14 mouse cellular contexts compared by ENCODE assay signal in the genomic region with DNA sequence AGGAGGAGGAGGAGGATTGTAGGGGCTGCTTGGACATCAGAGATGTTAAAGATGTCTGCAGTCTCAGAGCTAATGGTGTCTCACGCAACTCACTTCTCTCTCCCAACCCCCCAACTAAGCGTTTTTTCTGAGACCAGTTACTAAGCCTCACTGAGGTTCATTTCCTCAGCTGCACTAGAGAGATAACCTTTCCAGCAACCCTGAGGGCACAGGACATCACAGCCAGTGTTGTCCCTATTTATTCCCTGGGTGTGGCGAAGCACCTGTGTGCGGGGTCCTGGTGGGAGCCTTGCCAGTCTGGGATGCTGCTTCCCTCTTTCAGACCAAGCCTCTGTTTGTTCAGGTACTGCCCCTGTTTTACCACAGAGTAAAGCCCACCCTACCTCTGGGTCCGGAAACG. TPM values are rescaled to one million over a fixed set of nuclear protein-coding genes. Genes with fewer than 3 reads are reported as not detected.
DNase-seq lines count a peak whose midpoint lies in the region; ATAC-seq and TF ChIP-seq lines count a peak whose summit lies in the region.
"Had no signal": no experiment of that assay in that cellular context is flagged by ENCODE, and none has a peak within 500 bp of the region (broad histone marks: within the 10 kb centered on the region; RNA-seq: fewer than 3 reads in every experiment).

No protein-coding gene starts in this region.

- no peaks in the 10 kb centered on the region for H3K9me3 ChIP-seq in kidney, embryonic 16.5 days (ENCODE audit: low read length)
- no peaks in the 10 kb centered on the region for H3K9me3 ChIP-seq in neural tube, embryonic 15.5 days (replicated peaks)

- peaks cover 49% of the 10 kb centered on the region for H3K36me3 ChIP-seq in heart, adult 2 months (ENCODE audit: control insufficient read depth, insufficient read depth, low read length)
- no peaks in the 10 kb centered on the region for H3K36me3 ChIP-seq in kidney, embryonic 16.5 days (ENCODE audit: insufficient read depth, low read length)
- peaks cover 3% of the 10 kb centered on the region; the same call in 1 of the 2 replicates for H3K36me3 ChIP-seq in neural tube, embryonic 15.5 days

- peak overlapping the region; percentile 72 for H3K27ac ChIP-seq in heart, adult 2 months
- no peak overlapping the region; the same call in 1 of the 2 replicates for H3K27ac ChIP-seq in kidney, embryonic 16.5 days (ENCODE audit: low read length)
- 0 out of 2 replicates have a peak overlapping the region, but pooled peaks have one; percentile 33 for H3K27ac ChIP-seq in neural tube, embryonic 15.5 days (replicated peaks)

- peaks cover 62% of the 10 kb centered on the region for H3K4me1 ChIP-seq in heart, adult 2 months (ENCODE audit: control insufficient read depth, insufficient read depth, low read length)
- peaks cover 50% of the 10 kb centered on the region for H3K4me1 ChIP-seq in kidney, embryonic 16.5 days (ENCODE audit: insufficient read depth, low read length)
- peaks cover 63% of the 10 kb centered on the region for H3K4me1 ChIP-seq in neural tube, embryonic 15.5 days

- no peak for DNase-seq in heart, adult 2 months
- DNase-seq in heart, adult 18-20 months: no peak
- no peak for DNase-seq in kidney, adult 9 months
- no peak for DNase-seq in neural tube, embryonic 10.5 days (ENCODE audit: extremely low spot score, low spot score)
- DNase-seq in left cerebral cortex, adult 8-10 months (ENCODE audit: low spot score in 2 of 2): no peak
- DNase-seq: B cell, adult 2 months; cerebellum, adult 2 months; layer of hippocampus, adult 9-11 months; right cerebral cortex, postnatal 14 days; thymus, postnatal 25 days had no signal

- 0 out of 2 replicates have a peak overlapping the region, but pooled peaks have one; percentile 10 for H3K4me2 ChIP-seq in kidney, embryonic 16.5 days (replicated peaks; ENCODE audit: low read depth, low read length)
- H3K4me2 ChIP-seq in neural tube, embryonic 15.5 days: no peak overlapping the region

- ATAC-seq in kidney, embryonic 16.5 days (ENCODE audit: low FRiP score, low TSS enrichment): no peak
- ATAC-seq in neural tube, embryonic 15.5 days (ENCODE audit: low FRiP score): no peak
- ATAC-seq in megakaryocyte, adult 5-6 weeks (ENCODE audit: poor library complexity, severe bottlenecking): no peak
- ATAC-seq: inflammation-experienced regulatory T-cells, adult 6 months had no signal

- H3K79me2 ChIP-seq in heart, adult 2 months (replicated peaks; ENCODE audit: control insufficient read depth, insufficient read depth, low read length): peaks cover 13% of the 10 kb centered on the region

- 44% methylated on average over 6 of the region's 6 CpGs for WGBS in heart, adult 2 months
- 59% methylated on average over 6 of the region's 6 CpGs for WGBS in kidney, embryonic 16.5 days
- 68% methylated on average over 6 of the region's 6 CpGs for WGBS in neural tube, embryonic 15.5 days

- H3K4me3 ChIP-seq in heart, adult 2 months: no peak overlapping the region
- no peak overlapping the region for H3K4me3 ChIP-seq in kidney, embryonic 16.5 days (ENCODE audit: low read length)
- no peak overlapping the region for H3K4me3 ChIP-seq in neural tube, embryonic 15.5 days (replicated peaks)

- no peak for TF ChIP-seq CTCF in heart, adult 2 months (IDR thresholded peaks at IDR 0.05)

- TF ChIP-seq POLR2A in heart, adult 2 months (IDR thresholded peaks at IDR 0.05; ENCODE audit: insufficient read depth, low read depth, low read length): no peak

- peak overlapping the region; percentile 45; the same call in 1 of the 2 replicates for H3K9ac ChIP-seq in heart, adult 2 months (ENCODE audit: low read depth, low read length)
- H3K9ac ChIP-seq in kidney, embryonic 16.5 days (replicated peaks; ENCODE audit: low read length): no peak overlapping the region
- H3K9ac ChIP-seq in neural tube, embryonic 15.5 days (replicated peaks): no peak overlapping the region

- no peak for TF ChIP-seq EP300 in heart, adult 2 months (IDR thresholded peaks at IDR 0.05; ENCODE audit: insufficient read depth, low read depth, low read length)

- H3K27me3 ChIP-seq in heart, adult 2 months (ENCODE audit: control insufficient read depth, insufficient read depth, low read length): no peaks in the 10 kb centered on the region
- no peaks in the 10 kb centered on the region for H3K27me3 ChIP-seq in kidney, embryonic 16.5 days (ENCODE audit: insufficient read depth, low read length)
- H3K27me3 ChIP-seq in neural tube, embryonic 15.5 days (replicated peaks): no peaks in the 10 kb centered on the region

- intact Hi-C loops in heart, adult 2 months (cut with DNase I): loop anchor here (2.0 kb wide), 2 partner anchors 17 to 53 kb away; no protein-coding TSS in a partner anchor

RNA-seq across cellular contexts. Expression of a gene that starts 23.9 kb away (rescaled TPM):
- 100 to 1,000 TPM; 638 to 971 TPM for total RNA-seq in heart, adult 2 months (2021)
- 185 and 253 TPM in 2 replicates for polyA plus RNA-seq in heart, adult 2 months (2012; rRNA removed)
- total RNA-seq in heart, adult 18-20 months (2021): 100 to 1,000 TPM; 642 to 766 TPM
- 60.1 and 63.1 TPM in 2 replicates for polyA plus RNA-seq in kidney, embryonic 16.5 days (2015; fragmentation: Nextera tagmentation; extraction: Ambion mirVana)
- polyA plus RNA-seq in neural tube, embryonic 15.5 days (2015; fragmentation: Nextera tagmentation; extraction: Ambion mirVana): 94.7 and 103 TPM in 2 replicates
- total RNA-seq in megakaryocyte, adult 5-6 weeks (2015): 1.7 and 2.1 TPM in 2 replicates
- total RNA-seq in megakaryocyte, adult 5-6 weeks (2017): 2.5 and 5.2 TPM in 2 replicates
- total RNA-seq in left cerebral cortex, adult 8-10 months (2022): 100 to 1,000 TPM; 159 to 179 (median 160) TPM

Comparison
In these comparisons a context has a peak if more than half of its experiments do, and no peak if none do; other contexts are left out.
1. RNA of a gene that starts 23.9 kb away (total RNA-seq): 638 to 971 TPM in heart, adult 2 months, 642 to 766 TPM in heart, adult 18-20 months and 159 to 179 TPM in left cerebral cortex, adult 8-10 months; 1.7 to 5.2 TPM in megakaryocyte, adult 5-6 weeks; every median in the first group is over 10 times any median in the second.